Mouse (Mus musculus) adrenal gland, postnatal 4 days (tissue): ENCODE data around the gene Wfikkn1. TPM values are rescaled to one million over a fixed set of nuclear protein-coding genes. Genes with fewer than 3 reads are reported as not detected.

Experiments used
- DNase-seq, 2 experiments: peaks; one replicate each; pipeline ENCODE4 v3.0.0; 2021 to 2022; ENCODE audit warnings: low spot score in 2 of 2, mixed read lengths in 2 of 2
- total RNA-seq, 2 experiments: library from RNA; stranded (reverse); gene quantifications; 2 replicates each; pipeline ENCODE4 v1.2.3; 2021

Gene Wfikkn1
- total RNA-seq, 2 experiments from 2014 or later, result 5.1 to 5.2 TPM

DNA sequence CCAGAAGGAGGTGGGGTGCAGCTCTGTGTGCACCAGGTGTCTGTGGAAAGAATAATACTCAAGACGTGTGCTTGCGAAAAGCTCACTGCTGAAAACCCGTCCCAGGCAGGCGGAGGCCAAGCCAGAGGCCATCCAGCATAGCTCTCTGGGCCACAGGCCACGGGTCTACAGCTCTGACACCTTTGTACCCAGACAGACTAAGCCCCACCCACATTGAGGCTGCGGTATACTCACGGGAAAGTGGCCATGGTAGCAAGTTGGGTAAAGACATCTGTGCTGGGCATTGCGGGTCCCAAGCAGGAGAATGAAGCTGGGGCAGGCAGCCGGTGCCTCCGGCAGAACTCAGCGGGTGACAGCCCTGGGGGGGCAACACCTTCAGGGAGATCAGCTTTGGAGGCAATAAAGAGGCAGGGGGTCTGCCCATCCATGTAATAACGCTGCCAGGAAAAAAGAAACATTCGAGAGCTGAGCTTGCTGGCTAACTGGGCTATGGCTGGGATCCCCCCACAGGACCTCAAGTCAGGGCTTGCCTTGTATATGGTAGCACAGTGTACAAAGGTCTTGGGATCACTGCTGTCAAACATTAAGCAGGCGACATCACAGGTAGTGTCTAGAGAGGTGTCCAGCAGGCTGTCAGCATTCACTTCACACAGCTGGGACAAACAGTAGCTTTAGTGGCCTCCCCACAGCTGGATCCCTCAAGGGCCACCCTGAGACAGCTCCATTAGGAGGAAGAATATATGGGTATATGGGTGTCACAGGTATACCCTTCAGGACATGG lies 41.0 kb downstream of the Wfikkn1 start:
- DNase-seq, result no peak

DNA sequence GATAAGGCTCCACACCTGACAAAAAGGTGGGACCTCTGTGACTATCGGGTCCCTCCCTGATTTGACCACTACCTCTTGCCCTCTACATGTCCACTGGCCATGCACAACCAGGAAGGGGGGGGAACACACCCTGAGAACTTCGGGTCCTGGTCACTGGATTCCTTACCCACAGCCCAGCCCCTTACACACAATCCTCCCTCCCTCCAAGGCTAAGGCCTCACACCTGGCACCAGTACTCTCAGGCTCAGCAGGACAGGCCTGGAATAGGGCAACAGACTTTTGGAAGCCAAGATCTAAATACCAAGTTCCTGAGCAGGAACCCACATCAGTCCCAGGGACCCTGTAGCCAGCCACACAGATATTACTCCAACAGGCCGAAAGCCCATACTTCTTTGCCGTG lies 41.8 kb downstream of the Wfikkn1 start:
- DNase-seq, result no peak

DNA sequence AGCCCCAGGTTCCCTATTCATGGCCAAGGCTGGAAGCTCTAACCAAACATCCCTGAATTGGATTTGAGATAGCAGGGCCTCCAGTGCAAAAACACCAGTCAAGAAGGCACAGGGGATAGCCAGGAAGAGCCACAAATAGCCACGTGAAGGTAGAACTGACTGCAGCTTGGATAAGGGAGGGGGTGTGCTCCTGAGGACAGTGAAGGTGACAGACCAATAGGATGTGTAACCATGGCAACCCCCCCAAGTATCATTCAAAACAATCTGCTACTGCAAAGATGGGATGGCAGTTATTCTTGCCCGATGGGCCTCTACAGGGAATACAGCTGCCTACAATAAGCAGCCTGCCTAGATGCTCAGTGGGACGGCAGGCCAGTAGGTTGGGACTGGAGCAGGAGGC lies 43.1 kb downstream of the Wfikkn1 start:
- DNase-seq, result no peak

DNA sequence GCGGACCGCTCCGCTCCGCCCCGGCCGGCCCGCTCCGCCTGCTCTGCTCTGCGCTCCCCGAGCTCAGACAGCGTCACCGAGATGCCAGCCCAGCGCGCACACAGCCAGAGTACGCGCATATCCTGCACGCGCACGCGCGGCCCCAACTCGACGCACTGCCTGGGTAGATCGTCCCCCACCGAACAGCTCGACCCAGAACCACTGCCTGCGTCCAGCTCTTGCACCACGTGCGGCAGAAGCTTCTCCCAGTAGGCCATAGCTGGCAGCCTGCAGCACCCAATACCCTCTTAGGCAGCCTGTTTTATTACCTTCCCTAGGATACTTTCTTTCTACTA lies 43.6 kb downstream of the Wfikkn1 start, which contains the start of gene Rhbdl1:
Rhbdl1 (minus strand) TSS at position 220 of the 335 bp plus-strand sequence.
- DNase-seq, result peak; percentile 54 to 65

DNA sequence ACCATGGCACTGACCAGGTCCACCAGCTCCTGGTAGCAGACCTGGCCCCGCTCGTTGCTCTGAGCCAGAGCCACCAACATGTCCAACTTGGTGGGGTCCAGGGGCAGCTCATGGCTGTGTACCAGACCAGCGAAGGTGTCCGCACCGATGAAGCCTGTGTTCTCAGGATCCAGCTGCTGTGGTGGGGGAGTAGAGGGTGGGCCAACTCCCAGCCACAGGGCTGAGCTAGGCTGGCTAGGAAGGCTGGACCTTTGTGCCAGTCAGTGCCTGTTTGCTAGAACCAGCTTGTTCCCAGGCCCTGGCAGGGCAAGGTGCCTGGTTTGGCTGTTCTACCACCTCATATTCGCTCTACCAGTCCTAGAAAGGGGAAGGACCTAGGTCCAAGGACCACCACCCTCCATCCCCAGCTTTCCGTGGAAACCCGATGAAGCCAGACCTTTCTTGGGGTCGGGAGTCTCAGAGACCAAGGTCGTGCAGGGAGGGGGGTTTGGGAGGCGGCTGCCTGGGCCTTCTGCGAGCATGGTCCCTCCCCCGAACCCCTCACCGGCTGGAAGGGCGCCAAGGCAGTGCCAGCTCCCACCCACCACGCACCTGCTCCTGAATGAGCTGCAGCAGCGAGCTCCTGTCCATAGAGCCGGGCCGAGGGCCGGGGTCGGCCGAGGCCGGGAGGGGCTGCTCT lies 44.1 kb downstream of the Wfikkn1 start:
- DNase-seq, result no peak

DNA sequence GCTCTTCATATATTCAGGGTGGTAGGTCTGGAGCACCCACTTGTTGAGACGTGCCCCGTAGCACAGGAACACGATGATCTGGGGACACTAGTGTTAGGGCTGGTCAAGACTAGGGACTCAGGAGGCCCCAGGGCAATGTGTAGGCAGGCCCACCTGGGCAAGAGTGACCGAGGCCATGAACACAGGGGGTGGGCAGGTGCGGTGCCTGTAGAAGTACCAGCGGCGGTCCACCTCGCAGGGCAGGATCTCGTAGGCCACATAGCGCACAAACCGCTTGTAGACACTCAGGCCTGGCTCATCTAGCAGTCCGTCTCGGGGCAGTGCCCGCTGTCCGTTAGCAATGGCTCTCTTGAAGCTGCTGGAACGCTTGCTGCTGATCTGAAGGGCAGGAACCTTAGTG lies 44.8 kb downstream of the Wfikkn1 start:
- no peak for DNase-seq

DNA sequence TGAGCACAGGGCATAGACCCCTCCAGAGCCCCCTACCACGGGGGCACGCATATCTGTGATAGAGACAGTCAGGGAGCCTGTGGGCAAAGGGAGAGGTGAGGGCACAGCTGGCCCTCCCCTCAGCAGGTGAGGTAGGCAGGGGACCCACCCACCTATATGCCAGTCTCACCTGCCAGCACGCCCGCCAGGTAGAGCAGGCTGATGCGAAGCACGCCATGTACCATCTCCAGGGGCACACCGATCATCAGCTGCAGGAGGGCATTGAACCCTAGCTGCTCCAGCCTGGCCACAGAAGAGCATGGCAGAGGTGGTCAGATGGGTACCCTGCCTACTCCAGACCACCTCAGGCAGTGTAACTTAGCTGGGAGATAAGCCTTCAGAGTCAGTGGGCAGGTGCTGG lies 45.4 kb downstream of the Wfikkn1 start:
- DNase-seq, result no peak

DNA sequence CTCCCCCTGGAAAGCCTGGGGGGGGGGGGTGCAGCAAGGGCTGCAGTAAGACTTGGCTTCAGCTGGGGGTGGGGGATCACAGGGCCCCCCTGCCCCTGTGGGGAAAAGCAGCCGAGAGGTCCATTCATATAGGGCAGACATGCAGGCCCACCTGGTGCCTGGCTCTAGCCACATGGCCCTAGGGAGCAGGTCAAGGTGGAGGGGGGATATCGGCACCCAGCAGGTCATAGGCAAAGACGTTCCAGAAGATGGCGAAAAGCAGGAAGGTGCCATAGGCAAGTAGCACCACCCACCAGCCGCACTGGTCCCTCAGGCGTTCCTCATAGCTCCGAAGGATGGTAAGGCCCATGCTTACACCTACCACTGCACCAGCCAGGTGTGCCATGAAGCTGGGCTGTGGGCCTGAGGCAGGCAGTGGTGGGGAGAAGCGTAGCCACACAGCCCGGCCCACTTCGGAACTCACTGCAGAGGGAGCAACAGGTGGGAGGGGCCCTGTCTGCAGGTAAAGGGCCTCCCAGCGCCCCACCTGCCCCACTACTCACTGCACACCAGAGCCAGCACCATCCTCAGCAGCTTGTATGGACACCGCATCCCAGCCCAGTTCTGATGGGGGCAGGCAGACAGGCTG lies 45.9 kb downstream of the Wfikkn1 start:
- DNase-seq, result no peak

DNA sequence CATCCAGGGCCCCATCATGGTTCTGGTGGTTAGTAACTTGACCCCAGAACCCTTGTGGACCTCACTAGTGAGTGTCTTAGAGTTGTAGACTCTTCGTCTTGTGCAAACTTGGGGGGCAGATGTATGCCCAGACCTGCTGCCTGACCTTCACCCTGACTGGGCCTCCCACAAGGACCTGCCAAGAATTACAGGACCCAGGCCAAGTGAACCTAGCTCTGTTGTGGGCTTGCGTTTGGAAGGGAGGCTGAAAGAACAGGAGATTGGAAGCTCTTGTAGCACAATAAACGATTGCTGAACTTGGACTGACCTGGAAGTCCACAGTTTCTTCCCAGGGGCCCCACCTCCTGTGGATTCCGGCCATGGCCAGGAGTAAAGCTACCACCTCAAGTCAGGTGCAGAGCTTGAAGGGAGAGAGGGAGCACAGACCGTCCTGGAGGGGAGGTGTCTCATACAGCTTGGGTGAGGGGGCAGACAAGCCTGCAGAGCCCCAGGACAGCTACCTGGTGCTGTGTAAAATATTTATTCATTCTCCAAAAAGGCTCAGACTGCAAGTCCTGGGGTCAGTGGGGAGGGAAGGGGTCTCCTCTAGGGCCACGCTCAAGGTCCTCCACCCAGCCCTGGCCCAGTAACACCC lies 46.6 kb downstream of the Wfikkn1 start:
- DNase-seq, result no peak

DNA sequence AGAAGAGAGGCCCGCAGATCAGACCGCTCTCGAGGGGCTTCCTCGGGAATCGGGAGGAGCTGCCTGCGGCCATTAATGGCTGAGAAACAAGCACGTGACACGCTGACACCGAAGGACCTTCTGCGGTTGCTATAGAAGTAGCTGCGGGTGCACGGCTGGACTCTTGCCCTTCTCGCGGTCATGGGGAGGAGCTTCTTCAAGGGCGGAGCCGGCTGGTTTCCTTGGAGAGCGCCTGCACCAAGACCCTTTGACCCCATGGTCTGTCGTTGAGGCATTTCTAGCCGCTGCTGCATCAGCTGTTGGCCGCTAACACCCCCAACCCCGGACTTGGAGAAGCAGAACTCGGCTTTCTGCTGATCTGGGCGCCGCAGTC lies 47.4 kb downstream of the Wfikkn1 start, which contains the start of gene Stub1:
Stub1 (minus strand) TSS at position 114 of the 373 bp plus-strand sequence.
- peak in 1 of 2 experiments; percentile 62 for DNase-seq

DNA sequence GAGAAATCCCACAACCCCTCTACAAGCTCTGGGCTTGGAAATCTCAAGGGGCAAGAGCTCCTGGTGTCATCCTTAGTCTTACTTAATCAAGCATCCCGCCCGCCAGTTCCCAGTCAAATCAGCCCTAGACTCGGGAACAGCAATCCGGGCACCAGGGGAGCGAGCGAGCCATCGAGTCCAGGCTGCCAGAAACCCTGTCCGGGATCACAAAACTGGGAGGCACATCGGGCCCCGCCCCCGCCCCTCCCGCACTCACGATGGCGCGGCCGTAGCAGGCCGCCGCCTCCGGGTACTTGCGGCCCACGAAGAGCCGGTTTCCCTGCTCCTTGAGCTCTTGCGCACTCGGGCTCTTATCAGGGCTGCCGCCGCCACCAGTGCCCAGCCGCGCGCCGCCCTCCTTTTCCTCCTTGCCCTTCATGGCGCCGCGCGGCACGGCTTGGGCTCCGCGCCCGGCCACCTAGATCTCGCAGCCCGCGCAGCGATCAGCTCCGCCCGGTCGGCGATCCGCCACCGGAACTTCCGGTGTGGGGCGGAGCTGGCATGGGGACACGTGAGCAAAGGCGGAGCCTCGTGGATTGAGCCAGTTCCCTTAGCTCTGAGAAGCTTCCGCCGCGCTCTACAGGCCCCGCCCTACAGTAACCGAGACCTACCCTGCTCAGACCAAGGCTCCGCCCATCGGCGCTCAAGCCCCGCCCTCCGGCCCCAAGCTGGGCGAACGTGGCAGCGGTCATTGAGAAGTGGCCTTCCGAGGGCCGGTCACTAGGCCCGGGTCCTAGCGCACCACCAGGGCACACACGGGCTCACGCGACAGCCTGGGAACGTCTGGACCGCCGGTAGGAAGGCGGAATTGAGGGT lies 48.0 kb downstream of the Wfikkn1 start:
- DNase-seq, result peak; percentile 97 to 99

DNA sequence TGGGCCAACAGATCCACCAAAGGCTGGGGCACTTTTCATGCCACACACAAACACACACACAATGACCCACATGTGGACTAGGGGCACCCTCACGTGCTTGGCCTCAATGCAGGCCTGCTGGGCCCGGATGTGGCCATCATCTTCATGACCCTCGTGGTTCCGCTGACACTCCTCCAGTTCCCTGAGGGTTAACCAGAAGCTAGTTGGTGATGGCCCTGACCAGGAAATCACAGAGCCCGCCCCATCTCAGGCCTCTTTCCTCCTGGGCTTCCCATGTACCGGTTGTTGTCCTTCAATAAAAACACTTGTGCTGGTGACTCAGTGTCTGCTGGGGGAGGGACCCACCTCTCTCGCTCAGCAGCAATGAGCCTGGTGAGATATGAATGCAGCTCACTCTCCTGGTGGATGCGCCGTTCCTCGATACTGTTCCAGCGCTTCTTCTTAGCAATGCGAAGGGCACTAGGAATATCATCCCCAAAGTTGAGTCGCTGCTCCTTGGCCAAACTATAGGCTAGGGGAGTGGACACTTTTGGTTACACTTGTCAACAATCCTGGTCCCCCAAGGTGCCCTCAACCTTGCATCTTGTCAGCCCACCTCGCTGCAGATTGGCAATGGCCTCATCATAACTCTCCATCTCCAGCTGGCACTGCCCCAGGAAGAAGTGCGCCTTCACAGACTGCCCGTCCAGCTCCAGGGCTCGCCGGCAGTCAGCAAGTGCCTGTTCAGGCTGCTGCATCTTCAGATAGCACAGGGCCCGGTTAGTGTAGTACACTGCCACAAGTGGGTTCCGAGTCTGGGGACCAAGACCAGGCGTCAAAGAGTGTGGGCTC lies 49.0 kb downstream of the Wfikkn1 start:
- DNase-seq, result no peak

DNA sequence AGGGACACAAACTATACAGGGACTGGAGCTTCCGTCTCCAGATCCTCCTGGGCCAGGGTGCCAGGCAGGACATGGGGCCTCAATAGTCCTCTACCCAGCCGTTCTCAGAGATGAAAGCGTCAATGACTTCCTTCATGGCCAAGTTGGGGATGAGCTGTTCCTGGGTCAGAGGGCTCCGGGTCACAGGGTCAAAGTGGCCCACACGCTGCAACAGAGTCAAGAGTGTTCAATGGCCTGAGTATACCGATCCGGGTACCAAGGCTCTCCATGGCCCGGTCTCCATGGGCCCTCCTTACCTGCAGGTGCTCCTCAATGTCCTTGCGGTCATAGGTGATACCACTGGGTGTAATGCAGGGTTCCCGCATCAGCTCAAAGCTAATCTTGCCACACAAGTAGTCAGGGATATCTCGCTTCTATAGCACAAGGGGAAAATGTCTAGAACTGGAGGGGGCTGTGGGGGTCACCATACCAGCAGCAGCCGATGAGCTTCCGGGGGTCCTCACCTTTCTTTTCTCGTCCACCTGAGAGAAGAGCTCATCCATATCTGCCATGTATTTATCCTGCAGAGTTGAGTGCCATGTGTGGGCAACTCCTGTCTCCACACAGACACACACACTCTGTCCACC lies 49.7 kb downstream of the Wfikkn1 start:
- no peak for DNase-seq

DNA sequence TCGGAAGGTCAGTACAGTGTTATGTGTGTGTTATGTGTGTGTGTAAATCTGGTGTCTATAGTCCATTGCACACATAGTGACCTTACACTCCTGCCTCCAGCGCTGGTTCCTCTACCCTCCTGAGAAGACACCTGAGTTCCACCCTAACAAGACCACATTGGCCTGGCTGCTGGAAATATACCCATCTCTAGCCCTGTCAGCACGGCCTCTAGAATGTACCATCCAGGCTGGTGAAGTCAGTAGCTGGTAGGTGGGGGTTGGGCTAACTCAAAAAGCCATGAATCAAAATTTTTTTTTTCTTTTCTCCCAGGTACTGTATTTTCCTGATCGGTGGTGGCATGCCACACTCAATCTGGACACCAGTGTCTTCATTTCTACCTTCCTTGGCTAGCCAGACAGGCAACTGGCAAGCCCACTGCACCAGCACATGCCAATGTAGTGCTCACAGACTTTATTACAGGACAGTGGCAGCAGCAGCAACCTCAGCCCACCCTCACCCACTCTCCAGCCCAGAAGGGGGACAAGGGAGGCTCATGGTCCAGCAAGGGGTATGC lies 50.4 kb downstream of the Wfikkn1 start:
- no peak for DNase-seq

DNA sequence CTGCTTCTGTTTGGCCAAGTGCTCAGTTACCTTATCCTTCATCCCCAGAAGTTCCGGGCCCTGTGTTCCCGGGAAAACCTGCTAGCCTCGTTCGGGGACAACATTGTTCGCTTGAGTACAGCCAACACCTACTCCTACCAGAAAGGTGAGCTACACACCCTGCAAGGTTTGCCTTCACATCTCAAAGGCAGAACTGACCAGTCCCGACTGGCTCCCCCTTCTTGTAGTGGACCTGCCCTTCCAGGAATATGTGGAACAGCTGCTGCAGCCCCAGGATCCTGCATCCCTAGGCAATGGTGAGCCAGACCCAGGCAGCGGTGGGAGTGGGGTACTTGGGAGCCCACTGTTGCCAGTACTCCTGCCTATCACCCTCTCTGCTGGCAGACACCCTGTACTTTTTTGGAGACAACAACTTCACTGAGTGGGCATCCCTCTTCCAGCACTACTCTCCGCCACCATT lies 51.1 kb downstream of the Wfikkn1 start:
- no peak for DNase-seq

DNA sequence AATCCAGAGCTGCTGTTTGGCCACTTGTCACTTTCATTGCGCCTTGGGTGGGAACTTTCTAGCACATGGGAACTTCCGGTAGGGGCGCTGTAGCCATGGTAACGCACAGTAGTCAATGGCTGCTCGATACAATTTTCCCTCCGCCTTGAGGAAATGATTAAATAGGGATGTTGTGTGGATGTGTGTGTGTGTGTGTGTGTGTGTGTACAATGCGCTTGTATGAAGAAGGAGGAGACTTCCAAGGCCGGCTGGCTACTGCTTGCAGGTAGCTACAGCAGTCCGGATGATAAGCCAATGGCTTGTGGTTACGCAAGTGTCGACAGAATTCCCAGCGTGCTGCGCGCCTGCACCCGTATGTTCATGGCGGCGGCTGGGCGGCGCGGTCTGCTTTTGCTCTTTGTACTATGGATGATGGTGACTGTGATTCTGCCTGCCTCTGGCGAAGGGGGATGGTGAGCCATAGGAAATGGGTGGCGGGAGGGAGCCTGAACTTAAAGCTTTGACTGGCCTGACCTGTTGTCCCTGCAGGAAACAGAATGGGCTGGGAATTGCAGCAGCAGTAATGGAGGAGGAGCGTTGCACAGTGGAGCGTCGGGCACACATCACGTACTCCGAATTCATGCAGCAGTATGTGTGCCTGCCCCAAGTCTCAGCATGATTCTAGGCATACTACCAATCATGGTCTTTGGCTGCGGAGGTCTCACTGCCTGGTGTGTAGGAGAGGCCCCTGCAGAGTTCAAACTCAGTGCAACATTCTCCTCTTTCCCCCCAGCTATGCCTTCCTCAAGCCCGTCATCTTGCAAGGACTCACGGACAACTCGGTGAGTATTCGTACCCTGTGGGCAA lies 51.7 kb downstream of the Wfikkn1 start, which contains the start of gene Jmjd8:
Jmjd8 (plus strand) TSS at position 156 of the 846 bp plus-strand sequence.
- peak; percentile 50 to 61 for DNase-seq

DNA sequence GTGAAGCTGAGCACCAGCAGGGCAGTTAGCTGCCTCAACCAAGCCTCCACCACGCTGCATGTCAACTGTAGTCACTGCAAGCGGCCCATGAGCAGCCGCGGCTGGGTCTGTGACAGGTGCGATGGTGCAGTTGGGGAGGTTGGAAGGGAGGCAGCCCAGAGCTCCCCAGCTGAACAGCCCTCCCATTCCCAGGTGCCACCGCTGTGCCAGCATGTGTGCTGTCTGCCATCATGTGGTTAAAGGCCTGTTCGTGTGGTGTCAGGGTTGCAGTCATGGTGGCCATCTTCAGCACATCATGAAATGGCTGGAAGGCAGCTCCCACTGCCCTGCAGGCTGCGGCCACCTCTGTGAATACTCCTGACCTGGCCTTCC lies 52.4 kb downstream of the Wfikkn1 start:
- no peak for DNase-seq
